Mouse (Mus musculus) erythroid progenitor cell, adult 5-6 weeks (primary cell): ENCODE measurements around the gene Gm21987. TPM values are rescaled to one million over a fixed set of nuclear protein-coding genes. Genes with fewer than 3 reads are reported as not detected.

Source experiments
- ATAC-seq: replicated peaks from 2 replicates; pipeline ENCODE4 v1.8.0; 2016; ENCODE audit warnings: moderate number of reproducible peaks, mild to moderate bottlenecking, moderate TSS enrichment, inconsistent platforms; ENCODE audit not compliant: poor library complexity, low FRiP score, severe bottlenecking
- total RNA-seq, 2 experiments: library from RNA; stranded (forward) in 1 of 2; stranded (reverse) in 1 of 2; fragments of 150-400 nt in 1 of 2; fragments of 186-747, 209-891 nt in 1 of 2; gene quantifications; 2 replicates each; pipeline versions ENCODE4 v1.2.3 to v1.2.4; 2015 to 2017; ENCODE audit warnings: low replicate concordance in 2 of 2

Gm21987 gene
- total RNA-seq, 2 experiments from 2014 or later = not detected

DNA sequence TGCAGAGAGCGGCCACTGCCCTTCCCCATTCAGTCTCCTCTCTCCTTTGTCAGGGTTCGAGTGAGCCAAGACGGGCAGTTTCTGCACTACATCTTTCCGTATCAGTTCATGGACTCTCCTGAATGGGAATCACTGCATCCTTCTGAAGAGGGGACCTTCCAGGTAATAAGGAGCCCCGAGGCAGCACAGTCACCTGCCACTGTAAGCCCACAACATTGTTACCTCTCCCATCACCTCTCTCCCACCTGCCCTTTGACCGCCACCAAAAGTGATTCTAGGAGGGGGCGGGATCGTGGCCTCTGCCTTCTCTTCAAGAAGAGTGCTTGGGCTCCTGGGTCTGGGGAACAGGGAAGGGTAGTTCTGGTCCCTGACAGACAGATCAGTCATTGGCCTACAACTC is 22.6 kb downstream of the Gm21987 start:
- ATAC-seq = no peak

DNA sequence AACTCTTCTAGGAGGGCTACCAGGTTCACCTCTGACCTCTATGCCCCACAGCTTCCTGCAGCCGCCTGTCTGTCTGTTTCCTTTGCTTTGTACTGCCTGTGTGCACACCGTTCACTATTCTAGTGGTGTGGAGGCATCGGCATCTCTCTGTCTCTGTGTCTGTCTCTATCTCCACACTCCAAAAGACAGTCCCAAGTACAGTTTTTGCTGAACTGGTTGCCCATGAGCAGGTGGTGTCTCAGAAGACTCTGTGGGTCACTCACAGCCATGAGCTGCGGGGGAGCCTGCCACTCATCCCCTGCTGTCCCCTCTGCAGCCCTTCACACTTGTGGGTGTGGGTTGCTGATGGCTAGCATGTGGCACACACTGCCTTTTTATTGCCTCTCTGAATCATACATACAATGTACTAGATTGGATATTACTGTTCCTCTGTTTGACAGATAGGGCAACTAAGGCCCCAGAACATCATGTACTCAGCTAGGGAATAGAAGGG is 23.2 kb downstream of the Gm21987 start:
- no peak for ATAC-seq

DNA sequence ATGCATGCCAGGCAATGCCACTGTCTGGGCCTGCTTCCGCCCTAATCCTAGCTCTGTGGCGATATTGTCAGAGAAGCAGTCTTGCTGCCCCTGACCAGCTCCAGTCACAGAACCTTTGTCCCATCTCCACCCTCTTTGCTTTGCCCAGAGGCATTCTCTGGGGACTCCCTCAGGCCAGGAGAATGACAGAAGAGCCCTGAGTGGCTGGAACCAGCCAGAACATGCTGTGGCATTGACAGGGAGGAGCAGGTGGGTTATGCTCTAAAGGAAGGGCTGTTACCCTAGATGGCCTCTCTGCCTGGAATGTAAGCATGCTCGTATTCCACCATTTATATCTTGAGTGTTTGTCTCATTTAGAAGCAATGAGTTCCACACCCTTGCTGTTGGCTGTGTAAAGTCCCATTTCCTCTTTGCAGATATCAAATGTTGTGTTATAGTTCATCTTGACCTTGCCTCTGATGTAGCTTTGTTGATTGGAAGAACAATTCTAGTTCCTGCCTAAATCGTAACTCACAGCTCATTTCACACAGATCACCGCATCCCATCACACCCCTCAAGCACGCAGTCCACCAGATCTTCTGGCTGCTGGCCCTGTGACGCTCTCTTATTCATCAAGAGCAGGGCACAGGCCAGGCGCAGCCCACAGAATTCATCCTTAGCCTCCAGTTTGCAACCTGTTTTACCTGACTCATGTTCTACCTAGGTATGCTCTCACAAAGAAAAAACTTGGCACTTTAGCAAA is 24.0 kb downstream of the Gm21987 start:
- no peak for ATAC-seq

- ATAC-seq = peak; percentile 86
Measured at GRCm38 (mm10) chr16:38371705-38372296, 25.0 kb downstream of the Gm21987 start.

DNA sequence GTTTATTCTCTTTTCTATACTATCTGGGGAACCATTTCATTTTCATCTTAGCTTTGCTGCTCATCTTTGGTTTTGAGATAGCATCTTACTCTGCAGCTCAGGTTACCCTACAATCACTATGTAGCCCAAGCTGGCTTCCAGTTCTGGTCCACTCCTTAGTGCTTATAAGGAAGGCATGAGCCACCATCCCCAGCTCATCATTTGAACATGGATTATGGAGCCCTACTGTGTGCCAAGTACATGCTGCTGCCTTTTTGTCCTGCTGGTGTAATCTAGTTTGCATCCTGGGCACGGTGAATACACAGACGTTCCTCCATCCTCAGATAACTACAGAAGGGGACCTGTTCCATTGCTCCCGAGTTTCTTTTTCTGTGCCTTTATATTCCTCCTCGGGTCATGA is 26.0 kb downstream of the Gm21987 start:
- ATAC-seq = no peak

DNA sequence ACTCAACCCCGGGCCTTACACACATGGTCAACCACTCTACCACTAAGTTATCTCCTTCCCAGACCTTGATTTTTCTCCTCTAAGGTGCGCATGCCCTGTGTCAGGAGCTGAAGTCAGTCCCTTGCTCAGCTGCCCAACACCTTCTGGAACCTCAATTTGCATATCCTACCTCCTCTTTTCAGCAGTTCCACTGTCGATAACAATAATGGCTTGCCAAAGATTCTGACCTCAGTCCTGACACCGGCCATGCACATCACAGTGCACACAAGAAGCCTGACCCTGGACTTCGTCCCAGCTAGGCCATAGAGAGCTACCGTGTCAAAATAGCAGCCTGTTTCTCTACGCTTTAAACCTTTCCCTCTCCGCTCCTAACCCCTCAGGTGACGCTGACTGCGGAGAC is 26.6 kb downstream of the Gm21987 start:
- no peak for ATAC-seq

- ATAC-seq = no peak
Measured at GRCm38 (mm10) chr16:38373941-38374340, 27.1 kb downstream of the Gm21987 start.

DNA sequence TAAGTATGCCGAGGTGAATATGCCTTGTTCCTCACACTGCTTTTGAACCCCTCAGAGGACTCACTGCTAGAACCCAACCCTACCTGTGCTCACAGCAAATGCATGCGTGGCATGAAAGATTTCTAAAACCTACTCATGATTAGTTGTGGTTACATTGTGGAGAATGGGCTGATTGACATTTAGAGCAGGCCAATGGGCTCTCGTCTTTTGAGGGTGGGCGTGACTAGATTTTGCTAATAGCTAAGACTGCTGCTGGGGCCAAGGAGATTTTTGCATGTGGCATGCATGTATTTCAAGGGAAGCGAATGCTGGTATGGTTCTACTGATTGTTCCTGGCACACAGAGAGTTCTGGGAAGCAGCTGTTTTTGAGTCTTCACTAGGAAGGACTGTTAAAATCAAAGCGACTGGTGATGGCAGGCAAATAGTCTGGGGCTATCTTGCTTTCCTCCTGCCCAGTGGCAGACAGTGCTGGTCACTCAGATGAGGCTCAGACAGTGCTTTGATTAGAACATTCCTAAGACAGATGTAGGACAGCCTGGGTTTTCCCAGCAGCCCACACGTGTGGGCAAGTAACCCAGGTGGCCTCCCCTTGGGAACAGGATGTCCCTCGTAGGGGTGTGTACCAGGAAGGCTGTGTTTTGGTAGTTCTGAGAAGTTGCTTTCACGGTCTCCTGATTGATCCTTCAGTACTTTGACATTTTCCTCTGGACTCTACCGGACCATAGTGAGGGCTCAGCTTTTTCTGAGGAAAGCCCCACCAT is 27.7 kb downstream of the Gm21987 start:
- ATAC-seq = peak; percentile 53; the same call in 1 of the 2 replicates

DNA sequence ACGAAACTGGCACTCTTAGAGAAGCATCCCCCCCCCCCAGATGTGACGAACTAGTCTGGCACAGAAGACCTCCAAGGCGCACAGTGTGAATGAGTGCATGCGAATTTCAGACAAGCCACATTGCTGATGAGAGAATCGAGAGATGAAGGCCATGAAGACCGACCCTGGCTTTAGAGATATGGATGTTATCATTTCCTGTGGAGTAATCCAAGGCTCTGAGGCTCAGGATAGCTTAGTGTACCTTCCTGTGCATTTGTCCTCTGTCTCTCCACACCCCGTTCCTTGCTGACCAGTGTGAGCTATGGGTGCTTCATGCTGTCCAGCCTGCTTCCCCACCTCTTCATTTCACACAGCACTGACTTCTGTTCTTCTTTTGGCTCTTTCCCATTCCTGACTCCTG is 28.3 kb downstream of the Gm21987 start:
- no peak for ATAC-seq

DNA sequence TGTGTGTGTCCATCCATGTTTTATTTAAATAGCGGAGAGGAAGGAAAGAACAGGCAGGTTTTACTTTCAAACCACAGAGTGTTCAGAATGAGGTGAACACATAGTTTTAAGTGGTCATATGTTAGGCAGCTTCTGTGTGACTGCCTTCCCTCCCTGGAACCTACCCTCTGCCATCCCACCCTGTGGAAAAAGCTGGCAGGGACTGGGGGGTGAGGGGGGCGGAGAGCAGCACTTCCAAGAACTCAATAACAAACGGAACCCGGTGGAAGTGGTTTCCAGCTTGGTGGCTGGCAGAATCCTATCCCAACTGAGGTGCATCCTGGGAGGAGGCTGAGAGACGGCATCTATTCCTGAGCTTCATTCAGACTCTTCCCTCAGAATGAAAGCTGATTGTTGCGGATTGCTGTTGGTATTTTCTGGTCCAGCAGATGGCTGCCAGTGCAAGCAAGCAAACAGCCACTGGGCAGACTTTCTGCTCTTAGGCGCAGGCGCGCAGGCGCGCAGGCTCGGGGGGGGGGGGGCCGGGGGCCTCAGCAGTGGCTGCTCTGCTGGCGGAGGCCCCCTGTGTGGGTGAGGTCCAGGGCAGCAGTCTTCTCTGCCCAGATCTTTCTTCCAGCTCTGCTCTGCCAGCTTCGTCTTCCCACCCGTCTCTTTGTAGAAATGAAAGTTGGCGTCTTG is 29.5 kb downstream of the Gm21987 start:
- ATAC-seq = no peak

- ATAC-seq = no peak
Measured at GRCm38 (mm10) chr16:38376841-38377249, 30.0 kb downstream of the Gm21987 start.

DNA sequence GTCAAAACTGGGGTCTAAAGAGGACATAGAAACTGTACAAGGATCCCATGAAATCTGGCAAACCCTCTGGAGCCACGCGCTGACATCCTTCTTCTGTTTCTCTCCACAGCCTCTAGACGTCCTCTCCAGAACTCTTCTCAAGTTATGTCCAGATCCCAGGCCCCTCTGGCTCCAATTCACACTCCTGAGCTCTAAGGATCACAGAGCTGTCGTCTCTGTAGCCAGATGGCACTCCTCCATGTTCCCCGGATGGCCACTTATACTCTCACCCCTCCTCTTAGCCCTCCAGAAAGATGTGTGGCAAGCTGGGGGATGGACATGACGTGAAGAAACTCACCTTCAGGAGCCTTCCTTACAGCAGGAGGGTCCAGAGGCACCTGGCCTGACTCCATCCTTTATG is 30.7 kb downstream of the Gm21987 start:
- no peak for ATAC-seq

- no peak for ATAC-seq
Measured at GRCm38 (mm10) chr16:38378591-38378990, 31.8 kb downstream of the Gm21987 start.

DNA sequence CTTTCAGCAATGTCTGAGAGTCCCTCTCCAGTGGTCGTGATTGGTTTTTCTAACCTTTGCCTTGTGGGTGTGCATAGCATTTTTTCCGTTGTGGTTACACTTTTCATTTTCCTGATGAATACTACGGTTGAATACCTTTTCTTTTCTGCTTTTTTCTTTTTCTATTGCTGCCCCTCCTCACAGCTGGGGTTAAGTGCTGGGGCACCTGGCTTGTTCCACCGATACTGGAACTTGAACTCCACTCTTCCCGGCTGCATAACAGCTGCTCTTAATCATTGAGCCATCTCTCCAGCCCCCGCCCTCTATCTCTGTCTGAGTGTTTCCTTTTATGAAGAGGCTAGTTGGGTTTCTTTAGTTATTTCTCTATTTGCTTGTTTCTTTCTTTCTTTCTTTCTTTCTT is 32.2 kb downstream of the Gm21987 start:
- no peak for ATAC-seq

GRCm38 (mm10) chr16:38379493-38379892 is 32.7 kb downstream of the Gm21987 start:
- no peak for ATAC-seq

DNA sequence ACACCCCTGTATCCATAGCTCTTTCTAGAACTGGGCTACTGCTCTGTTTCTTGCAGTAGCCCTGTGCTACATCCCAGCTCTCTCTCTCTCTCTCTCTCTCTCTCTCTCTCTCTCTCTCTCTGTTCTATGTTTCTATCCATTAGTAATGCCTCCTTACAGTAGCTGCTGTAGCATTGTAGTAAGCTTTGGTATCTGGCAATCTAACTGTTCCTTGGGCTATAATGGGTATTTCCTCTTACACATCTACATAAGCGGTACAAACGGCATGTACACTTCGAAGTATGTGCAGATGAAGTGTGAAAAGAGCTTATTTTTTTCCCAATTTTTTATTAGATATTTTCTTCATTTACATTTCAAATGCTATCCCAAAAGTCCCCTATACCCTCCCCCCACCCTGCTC is 33.1 kb downstream of the Gm21987 start:
- ATAC-seq = no peak

GRCm38 (mm10) chr16:38383683-38384082 is 36.8 kb downstream of the Gm21987 start:
- ATAC-seq = 0 out of 2 replicates have a peak, but pooled peaks have one; percentile 28

DNA sequence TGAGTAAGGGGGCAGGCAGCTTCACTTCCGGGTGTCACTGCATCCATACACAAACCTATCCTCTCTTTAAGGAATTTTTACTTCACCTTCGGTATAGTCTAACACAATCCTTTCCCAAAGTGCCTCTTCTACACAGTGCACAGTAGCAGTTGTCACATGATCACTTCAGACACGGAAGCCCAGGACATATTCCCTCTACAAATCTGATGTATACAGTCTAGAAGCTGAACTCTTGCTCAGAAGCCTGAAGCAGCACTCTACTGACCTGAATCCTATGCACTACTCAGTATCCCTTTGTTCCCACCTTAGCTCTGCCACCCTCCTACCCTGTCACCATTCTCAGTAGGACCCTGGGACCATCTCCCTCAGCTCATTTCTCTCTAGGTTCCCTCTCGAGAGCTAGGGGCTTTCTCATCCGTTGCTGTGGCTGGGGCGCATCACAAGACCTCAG is 38.4 kb downstream of the Gm21987 start:
- no peak for ATAC-seq

DNA sequence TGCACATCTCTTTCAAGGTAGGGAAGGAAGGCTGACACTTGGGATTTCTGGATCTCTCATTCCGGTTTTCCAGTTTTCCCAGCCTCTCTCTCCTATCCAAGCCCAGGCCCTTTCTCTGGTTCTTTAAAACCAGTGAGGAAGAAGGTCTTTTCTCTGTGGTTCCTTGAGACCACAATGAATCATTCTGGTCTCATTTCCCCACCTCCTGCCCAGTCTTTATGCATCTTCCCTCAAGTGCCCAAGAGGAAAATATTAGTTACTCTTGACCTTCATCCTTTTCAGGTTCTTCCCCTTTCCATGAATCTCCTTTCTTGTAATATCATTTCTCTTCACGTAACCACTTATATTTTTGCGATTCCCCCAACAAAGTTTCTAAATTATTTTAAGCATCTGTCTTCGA is 38.9 kb downstream of the Gm21987 start:
- no peak for ATAC-seq

DNA sequence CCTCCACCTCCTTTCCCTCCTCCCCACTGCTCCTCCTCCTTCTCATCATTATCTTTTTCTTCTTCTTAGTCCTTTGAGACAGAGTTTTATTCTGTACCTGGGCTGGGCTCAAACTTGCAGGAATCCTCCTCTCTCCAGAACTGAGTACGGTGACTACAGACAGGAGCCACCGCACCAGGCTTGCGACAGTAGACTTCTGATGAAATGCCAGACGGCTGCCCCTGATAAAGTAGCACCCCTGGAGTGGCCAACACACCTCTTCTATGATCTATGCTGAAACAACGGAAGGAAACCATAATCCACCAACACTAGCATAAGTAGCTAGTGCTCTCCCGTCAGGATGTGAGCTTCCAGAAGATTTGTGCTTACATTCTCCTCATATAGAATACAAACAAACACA is 40.5 kb downstream of the Gm21987 start:
- peak; percentile 44; the same call in 1 of the 2 replicates for ATAC-seq
